Mouse (Mus musculus) embryonic facial prominence, embryonic 15.5 days (tissue): ENCODE data around the gene 2210011C24Rik. TPM values are rescaled to one million over a fixed set of nuclear protein-coding genes. Genes with fewer than 3 reads are reported as not detected.
A peak's percentile ranks its signal among the peaks of the same experiment; 100 is the strongest.

Experiments used
- ATAC-seq: fragments of 200-750 bp; cut with Nextera tagmentation; 2 replicates; pipeline ENCODE4 v1.8.0; 2017; ENCODE audit warnings: low read depth, moderate TSS enrichment; ENCODE audit not compliant: insufficient number of reproducible peaks, low FRiP score, low TSS enrichment
- H3K27ac ChIP-seq: fragments of 300-500 bp; sonication (generic); replicated peaks from 2 replicates; pipeline ENCODE4 v1.5.1; 2015; ENCODE audit warnings: mild to moderate bottlenecking, inconsistent platforms
- H3K27me3 ChIP-seq: fragments of 300-500 bp; sonication (generic); 2 replicates; pipeline ENCODE4 v1.6.1; 2015; ENCODE audit warnings: inconsistent platforms
- H3K36me3 ChIP-seq: fragments of 300-500 bp; sonication (generic); 2 replicates; pipeline ENCODE4 v1.6.1; 2015; ENCODE audit warnings: mild to moderate bottlenecking, inconsistent platforms
- H3K4me1 ChIP-seq: fragments of 300-500 bp; sonication (generic); 2 replicates; pipeline ENCODE4 v1.6.1; 2015; ENCODE audit warnings: inconsistent platforms
- H3K4me2 ChIP-seq: fragments of 300-500 bp; sonication (generic); replicated peaks from 2 replicates; pipeline ENCODE4 v1.6.1; 2015; ENCODE audit warnings: mild to moderate bottlenecking, inconsistent platforms
- H3K4me3 ChIP-seq: fragments of 300-500 bp; sonication (generic); replicated peaks from 2 replicates; pipeline ENCODE4 v1.5.1; 2015; ENCODE audit warnings: mild to moderate bottlenecking, inconsistent platforms
- H3K9ac ChIP-seq: fragments of 300-500 bp; sonication (generic); 2 replicates; pipeline ENCODE4 v1.6.1; 2015; ENCODE audit warnings: inconsistent platforms
- H3K9me3 ChIP-seq: fragments of 300-500 bp; sonication (generic); replicated peaks from 2 replicates; pipeline ENCODE4 v1.6.1; 2016; ENCODE audit warnings: inconsistent platforms
- WGBS: fragments of 180-500 bp; shearing (Covaris S2); methylation state at CpG from one replicate; pipeline ENCODE4 v1.1.7; 2015; 5-methylcytosine and 5-hydroxymethylcytosine counted together
- polyA plus RNA-seq: library from polyadenylated mRNA; unstranded; fragments of >200 nt; fragmentation: Nextera tagmentation; extraction: Ambion mirVana; gene quantifications from 2 replicates; pipeline ENCODE4 v1.2.1, GENCODE M21; 2015

2210011C24Rik gene
- polyA plus RNA-seq, 1 experiment from 2014 or later, result 0.88 TPM

DNA sequence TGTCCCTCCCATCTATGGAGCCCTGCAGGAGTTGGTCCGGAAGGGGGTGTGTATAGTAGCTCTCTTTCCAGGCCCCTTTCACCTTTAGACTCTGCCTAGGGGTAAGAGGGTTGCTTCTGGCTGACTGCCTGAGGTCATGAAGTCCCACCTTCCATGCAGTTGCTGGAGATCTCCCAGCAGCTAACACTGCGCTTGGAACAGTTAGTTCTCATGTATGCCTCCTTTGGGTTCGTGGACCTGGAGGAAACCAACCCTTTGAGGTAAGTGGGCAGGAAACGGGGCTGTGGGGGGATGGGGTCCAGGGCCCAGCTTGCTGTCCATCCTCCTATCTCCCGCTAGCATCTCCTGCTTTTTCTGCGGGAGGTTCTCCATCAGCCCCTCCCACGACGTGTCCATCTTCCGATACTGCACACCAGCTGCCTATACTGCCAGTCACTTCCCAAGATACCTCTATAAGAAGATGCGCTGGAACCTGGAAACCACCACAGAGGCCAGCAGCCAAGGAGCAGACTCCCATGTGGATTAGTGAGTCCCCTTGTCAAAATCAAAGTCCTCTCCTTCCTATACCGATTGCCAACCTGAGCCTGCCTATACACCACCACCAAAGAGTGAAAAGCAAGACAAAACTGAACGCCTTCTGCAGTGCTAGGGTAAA, 8.9 kb downstream of the 2210011C24Rik start:
- Histone ChIP-seq H3K4me2 (no peak overlapping the region), H3K4me3 (no peak overlapping the region)

DNA sequence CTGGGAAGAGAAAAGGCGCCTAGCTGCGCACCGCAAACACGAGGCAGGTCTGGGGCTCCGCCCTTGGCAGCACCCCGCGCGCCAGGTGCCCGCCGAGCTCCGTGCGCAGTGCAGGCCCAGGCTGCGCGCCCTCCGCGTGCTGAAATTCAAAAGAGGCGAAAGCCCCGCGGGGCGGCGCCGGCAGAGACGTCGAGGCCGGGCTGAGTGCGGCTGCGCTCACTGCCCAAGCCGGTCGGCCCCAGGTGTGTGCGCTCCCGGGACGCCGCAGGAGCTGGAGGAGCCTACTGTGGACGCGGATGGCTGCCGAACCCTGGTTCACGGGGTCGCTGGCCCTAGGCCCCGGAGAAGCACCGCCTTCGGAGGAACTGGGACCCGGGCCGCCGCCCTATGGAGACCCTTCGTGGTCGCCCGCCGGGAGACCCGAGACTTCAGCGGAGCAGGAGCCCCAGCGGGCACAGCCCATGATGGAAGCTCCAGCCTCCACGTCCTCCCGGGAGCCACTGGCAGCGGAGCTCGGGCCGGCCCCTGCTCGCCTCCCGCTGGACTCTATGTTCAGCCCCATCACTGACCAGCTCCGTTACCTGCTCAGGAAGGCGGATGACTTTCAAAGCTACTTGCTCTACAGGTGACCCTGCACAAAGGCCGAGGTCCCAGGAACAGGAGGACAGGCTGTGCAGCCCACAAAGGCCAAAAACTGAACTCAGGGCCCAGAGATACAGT, 10.5 kb downstream of the 2210011C24Rik start, which contains the start of gene 1700067K01Rik:
Gene 1700067K01Rik (plus strand): TSS at position 222 of the 720 bp plus-strand sequence.
- Histone ChIP-seq H3K4me2 (peak within 1 kb of the TSS; percentile 34), H3K27me3 (no peaks in the 10 kb centered on the region), H3K36me3 (peaks cover 20% of the 10 kb centered on the region), H3K9ac (0 out of 2 replicates have a peak within 1 kb of the TSS, but pooled peaks have one; percentile 6), H3K9me3 (no peaks in the 10 kb centered on the region), H3K4me3 (peak within 1 kb of the TSS; percentile 10; the same call in 1 of the 2 replicates), H3K27ac (no peak within 1 kb of the TSS), H3K4me1 (peaks cover 43% of the 10 kb centered on the region)
- no peak for ATAC-seq
- WGBS, result 29% methylated on average over 61 of the region's 61 CpGs

More for the DNA sequence above, 8.9 kb downstream of the 2210011C24Rik start:
- H3K36me3 ChIP-seq, result peaks cover 20% of the 10 kb centered on the region
- H3K4me1 ChIP-seq, result peaks cover 42% of the 10 kb centered on the region
- ATAC-seq, result no peak
- WGBS, result 56% methylated on average over 12 of the region's 12 CpGs
- no peak overlapping the region for H3K27ac ChIP-seq
- no peaks in the 10 kb centered on the region for H3K9me3 ChIP-seq
- no peaks in the 10 kb centered on the region for H3K27me3 ChIP-seq
- H3K9ac ChIP-seq, result no peak overlapping the region

DNA sequence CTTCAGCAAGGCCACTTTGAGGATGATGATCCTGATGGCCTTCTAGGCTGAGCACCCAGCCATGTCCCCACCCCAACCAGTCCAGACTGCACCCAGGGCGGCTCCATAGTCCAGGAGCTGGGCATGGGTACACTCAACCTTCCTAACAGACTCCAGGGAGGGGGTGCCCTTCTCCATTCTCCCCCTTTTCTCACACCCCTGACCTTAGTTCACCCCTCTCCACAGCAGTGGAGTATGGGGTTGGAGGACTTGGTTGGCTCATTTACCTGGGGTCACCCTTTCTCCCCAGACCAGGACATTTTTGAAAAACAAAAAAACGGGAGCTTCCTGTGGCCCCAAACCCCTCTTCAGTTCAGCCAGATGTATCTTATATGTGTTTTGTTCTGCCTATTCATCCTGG, 12.1 kb downstream of the 2210011C24Rik start:
- no peaks in the 10 kb centered on the region for H3K27me3 ChIP-seq
- no peaks in the 10 kb centered on the region for H3K9me3 ChIP-seq
- peaks cover 25% of the 10 kb centered on the region for H3K36me3 ChIP-seq
- H3K27ac ChIP-seq, result no peak overlapping the region
- 0 out of 2 replicates have a peak overlapping the region, but pooled peaks have one; percentile 2 for H3K4me3 ChIP-seq
- H3K9ac ChIP-seq, result no peak overlapping the region
- 81% methylated on average over 2 of the region's 2 CpGs for WGBS
- ATAC-seq, result no peak
- peaks cover 46% of the 10 kb centered on the region for H3K4me1 ChIP-seq
- H3K4me2 ChIP-seq, result peak overlapping the region; percentile 72; the same call in 1 of the 2 replicates

DNA sequence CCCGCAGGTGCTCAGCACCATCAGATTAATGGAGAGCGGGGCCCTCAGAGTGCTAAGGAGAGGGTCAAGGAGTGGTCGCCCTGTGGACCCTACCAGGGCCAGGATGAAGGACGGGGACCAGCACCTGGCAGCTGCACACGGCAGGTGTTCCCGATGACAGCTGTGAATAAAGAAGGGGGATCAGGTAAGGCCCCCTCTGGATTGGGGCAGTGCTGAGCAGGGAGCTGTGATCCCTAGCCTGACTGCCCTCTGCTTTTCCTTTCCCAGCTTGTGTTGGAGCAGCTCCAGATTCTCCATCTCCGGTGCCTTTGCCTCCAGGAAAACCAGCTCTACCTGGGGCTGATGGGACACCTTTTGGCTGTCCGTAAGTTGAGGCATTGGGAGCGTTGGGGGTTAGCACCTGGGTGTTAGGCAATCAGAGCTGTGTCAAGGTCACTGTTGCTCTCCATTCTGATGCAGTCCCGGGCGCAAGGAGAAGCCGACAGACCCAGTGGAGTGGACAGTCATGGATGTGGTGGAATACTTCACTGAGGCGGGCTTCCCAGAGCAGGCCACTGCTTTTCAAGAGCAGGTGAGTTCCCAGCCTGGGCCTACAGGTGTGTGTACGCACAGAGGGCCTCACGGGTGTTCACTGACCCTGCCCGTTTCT, 12.8 kb downstream of the 2210011C24Rik start:
- Histone ChIP-seq H3K9me3 (no peaks in the 10 kb centered on the region), H3K36me3 (peaks cover 31% of the 10 kb centered on the region), H3K27me3 (no peaks in the 10 kb centered on the region), H3K9ac (0 out of 2 replicates have a peak overlapping the region, but pooled peaks have one; percentile 63), H3K4me2 (peak overlapping the region; percentile 72), H3K4me3 (peak overlapping the region; percentile 68), H3K4me1 (peaks cover 43% of the 10 kb centered on the region), H3K27ac (0 out of 2 replicates have a peak overlapping the region, but pooled peaks have one; percentile 91)
- 63% methylated on average over 16 of the region's 16 CpGs for WGBS
- ATAC-seq, result no peak

DNA sequence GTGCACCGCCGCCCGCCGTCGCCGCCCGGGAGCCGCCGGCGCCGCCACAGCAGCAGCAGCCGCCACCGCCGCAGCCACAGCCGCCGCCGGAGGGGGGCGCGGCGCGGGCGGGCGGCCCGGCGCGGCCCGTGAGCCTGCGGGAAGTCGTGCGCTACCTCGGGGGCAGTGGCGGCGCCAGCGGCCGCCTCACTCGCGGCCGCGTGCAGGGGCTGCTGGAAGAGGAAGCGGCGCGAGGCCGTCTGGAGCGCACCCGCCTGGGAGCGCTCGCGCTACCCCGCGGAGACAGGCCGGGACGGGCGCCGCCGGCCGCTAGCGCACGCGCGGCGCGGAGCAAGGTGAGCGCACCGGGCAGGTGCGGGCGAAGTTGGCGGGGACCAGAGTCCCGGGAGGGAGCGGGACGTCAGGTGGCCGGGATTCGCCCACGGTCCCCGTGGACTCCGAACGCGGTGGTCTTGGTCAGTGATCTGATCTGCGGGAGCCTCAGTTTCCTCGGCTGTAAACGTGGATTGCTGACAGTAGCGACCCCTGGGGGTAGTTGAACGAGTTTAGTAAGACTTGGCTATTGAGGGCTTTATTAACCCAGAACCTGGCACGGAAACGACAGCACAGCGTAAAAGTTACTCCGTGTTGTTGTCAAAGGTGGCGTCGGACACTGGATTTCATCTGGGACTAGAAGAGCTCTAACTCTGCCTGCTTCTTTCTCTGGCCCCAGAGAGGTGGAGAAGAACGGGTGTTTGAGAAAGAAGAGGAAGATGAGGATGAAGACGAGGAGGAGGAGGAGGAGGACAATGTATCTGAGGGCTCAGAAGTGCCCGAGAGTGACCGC, 13.5 kb downstream of the 2210011C24Rik start:
- Histone ChIP-seq H3K4me2 (peak overlapping the region; percentile 72), H3K27me3 (no peaks in the 10 kb centered on the region), H3K9ac (peak overlapping the region; percentile 63), H3K4me1 (peaks cover 36% of the 10 kb centered on the region), H3K27ac (peak overlapping the region; percentile 91), H3K9me3 (no peaks in the 10 kb centered on the region), H3K4me3 (peak overlapping the region; percentile 68), H3K36me3 (peaks cover 36% of the 10 kb centered on the region)
- 1% methylated on average over 88 of the region's 92 CpGs for WGBS
- ATAC-seq, result no peak

DNA sequence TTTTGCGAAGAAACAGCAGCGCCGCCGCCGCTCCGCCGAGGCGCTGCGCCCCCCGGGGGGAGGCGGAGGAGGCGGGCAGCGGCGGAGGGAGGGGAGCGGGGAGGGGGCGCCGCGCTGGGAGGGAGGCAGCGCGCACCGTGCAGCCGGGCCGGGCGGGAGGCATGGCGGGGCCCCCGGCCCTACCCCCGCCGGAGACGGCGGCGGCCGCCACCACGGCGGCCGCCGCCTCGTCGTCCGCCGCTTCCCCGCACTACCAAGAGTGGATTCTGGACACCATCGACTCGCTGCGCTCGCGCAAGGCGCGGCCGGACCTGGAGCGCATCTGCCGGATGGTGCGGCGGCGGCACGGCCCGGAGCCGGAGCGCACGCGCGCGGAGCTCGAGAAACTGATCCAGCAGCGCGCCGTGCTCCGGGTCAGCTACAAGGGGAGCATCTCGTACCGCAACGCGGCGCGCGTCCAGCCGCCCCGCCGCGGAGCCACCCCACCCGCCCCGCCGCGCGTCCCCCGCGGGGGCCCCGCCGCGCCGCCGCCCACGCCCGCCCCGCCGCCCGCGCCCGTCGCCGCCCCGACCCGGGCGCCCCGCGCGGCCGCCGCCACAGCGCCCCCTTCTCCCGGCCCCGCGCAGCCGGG, 14.3 kb downstream of the 2210011C24Rik start, which contains the start of gene Samd1:
Gene Samd1 (plus strand): TSS at position 162 of the 631 bp plus-strand sequence.
- Histone ChIP-seq H3K27ac (peak within 1 kb of the TSS; percentile 98), H3K27me3 (no peaks in the 10 kb centered on the region), H3K9ac (peak within 1 kb of the TSS; percentile 78), H3K4me2 (peak within 1 kb of the TSS; percentile 90), H3K4me3 (peak within 1 kb of the TSS; percentile 80), H3K4me1 (peaks cover 30% of the 10 kb centered on the region), H3K36me3 (peaks cover 39% of the 10 kb centered on the region), H3K9me3 (no peaks in the 10 kb centered on the region)
- under 1% methylated on average over 56 of the region's 112 CpGs for WGBS
- no peak for ATAC-seq

DNA sequence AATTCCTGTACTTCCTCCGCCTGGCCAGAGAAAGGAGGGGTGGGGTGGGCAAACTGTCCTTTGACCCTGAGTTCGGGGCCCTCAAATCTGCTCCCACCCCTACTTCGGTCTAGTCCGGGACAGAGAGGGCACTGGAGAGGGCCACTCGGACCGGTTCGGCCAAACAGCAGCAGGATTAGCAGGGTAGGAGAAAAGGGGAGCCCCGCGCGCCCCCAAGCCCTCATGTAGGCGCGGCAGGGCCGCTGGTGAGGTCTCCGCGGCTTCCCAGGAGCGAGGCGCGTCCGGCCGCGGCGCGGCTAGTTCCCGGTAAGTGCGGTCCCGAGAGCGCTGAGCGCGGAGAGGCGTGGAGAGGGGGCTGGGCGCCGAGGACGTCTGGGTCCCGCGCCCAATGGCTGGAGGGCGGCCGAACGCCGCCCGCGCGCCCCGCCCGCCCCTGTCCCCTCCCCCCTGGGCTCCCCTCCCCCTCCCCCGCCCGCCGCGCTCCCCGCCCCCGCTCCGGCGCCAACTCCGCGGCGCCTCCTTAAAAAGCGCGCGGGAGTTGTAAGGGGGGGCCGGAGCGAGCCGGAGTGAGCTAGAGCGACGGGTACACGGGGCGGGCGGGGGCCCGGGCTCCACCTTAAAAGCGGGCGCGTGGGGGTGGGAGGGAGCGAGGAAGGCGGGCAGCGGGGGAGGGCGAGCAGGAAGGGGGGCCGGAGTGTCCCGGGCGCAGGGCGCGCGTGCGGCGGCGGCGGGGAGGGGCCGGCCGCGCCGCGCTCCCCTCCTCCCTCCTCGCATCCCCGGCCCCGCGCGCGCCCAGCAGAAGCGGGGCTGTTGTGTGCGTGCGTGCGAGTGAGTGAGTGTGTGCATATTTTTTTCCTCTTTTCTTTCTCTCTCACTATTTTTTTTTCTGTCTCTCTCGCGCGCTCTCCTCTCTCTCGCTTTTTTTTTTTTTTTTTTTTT, 15.1 kb downstream of the 2210011C24Rik start:
- ATAC-seq, result peak; percentile 90
- no peaks in the 10 kb centered on the region for H3K27me3 ChIP-seq
- peaks cover 30% of the 10 kb centered on the region for H3K4me1 ChIP-seq
- peak overlapping the region; percentile 80 for H3K4me3 ChIP-seq
- peak overlapping the region; percentile 78 for H3K9ac ChIP-seq
- H3K9me3 ChIP-seq, result no peaks in the 10 kb centered on the region
- peak overlapping the region; percentile 98 for H3K27ac ChIP-seq
- H3K36me3 ChIP-seq, result peaks cover 44% of the 10 kb centered on the region
- WGBS, result under 1% methylated on average over 45 of the region's 103 CpGs
- peak overlapping the region; percentile 90 for H3K4me2 ChIP-seq

DNA sequence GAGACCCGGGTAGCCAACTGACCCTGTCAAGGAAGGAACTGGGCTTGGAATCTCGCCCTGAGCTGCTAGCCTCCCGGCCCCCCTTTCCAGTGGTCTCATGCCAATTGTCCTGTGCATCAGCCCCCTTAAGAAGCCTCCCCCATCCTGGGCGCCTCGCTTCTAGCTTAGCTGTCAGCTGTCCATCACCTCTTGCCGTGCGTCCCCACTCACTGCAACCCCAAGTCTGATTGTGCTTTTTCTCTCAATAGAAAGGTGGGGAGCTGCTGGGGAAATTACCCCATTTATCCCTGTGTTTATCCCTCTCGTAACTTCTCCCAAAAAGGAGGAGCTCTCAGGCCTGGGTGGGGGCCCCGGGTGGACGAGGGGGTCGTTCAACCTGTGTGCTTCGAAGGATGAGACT, 16.0 kb downstream of the 2210011C24Rik start:
- Histone ChIP-seq H3K9me3 (no peaks in the 10 kb centered on the region), H3K9ac (peak overlapping the region; percentile 78; the same call in 1 of the 2 replicates), H3K4me2 (peak overlapping the region; percentile 90), H3K27me3 (no peaks in the 10 kb centered on the region), H3K27ac (peak overlapping the region; percentile 98), H3K4me3 (peak overlapping the region; percentile 80), H3K36me3 (peaks cover 45% of the 10 kb centered on the region), H3K4me1 (peaks cover 21% of the 10 kb centered on the region)
- no peak for ATAC-seq
- 17% methylated on average over 12 of the region's 12 CpGs for WGBS

DNA sequence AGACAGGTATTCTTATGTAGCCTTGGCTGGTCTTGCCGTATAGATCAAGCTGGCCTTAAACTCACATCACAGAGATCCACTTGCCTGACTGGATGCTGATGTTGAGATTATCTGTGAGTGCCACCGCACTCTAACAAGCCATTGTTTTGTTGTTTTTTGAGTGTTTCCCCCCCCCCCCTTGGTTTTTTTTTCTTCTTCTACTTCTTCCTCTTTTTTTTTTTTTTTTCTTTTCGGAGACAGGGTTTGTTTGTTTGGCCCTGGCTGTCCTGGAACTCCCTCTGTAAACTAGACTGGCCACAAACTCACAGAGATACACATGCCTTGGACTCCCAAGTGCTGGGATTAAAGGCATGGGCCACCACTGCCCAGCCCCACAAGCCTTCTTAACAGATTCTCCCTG, 17.9 kb downstream of the 2210011C24Rik start:
- H3K27me3 ChIP-seq, result no peaks in the 10 kb centered on the region
- WGBS, result 69% methylated on average over 3 of the region's 3 CpGs
- H3K4me2 ChIP-seq, result no peak overlapping the region
- ATAC-seq, result no peak
- H3K4me3 ChIP-seq, result no peak overlapping the region
- no peak overlapping the region for H3K9ac ChIP-seq
- H3K36me3 ChIP-seq, result peaks cover 55% of the 10 kb centered on the region
- peaks cover 12% of the 10 kb centered on the region for H3K4me1 ChIP-seq
- no peaks in the 10 kb centered on the region for H3K9me3 ChIP-seq
- no peak overlapping the region for H3K27ac ChIP-seq
